Mouse (Mus musculus) kidney, adult 18-20 months (tissue): ENCODE results near the gene Aph1c.
"Not testable (repeated sequence)": the region's sequence is repeated elsewhere in the genome, so short reads cannot be mapped to it uniquely, and the experiment has no call there.

Experiments
- DNase-seq: peaks from one replicate; pipeline ENCODE4 v3.0.0; 2021

Gene Aph1c

DNA sequence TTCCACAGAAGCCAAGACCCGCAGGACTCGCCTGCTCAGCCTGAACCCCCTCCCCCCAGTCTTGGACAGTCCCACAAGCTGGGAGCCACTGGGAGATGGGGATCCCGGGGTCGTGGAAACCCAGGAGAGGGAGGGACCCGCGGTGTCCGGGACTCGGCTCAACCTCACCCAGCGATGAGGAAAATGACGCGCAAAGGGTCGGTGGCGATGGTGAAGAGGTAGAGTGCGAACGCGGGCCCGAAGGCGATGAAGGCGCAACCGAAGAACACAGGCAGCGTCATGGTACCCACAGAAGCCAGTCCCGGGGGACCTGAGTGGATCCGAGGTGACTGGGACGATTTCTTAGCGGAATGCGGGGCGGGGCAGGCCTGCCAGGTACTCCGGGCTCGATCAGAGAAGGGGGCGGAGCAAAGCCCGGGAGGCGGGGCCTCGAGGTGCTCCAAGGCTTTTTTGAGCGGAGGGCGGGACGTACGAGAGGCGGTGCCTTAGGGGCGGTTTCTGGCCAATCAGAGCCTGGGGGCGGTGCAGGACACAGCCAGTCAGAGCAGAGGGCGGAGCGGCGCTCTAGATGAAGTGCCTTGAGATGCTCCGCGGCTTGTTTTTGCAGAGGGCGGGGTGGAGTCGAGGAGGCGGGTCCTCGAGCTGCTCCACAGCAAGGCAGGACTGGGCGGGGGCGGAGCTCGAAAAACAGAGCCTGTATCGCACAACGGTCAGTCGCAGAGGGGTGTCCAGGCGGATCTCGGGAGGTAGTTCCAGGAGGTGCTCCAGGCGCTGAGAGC lies at the start of gene Aph1c:
TSS of gene Aph1c (minus strand) at position 409 of the 779 bp plus-strand sequence.
- peak; percentile 100 for DNase-seq

DNA sequence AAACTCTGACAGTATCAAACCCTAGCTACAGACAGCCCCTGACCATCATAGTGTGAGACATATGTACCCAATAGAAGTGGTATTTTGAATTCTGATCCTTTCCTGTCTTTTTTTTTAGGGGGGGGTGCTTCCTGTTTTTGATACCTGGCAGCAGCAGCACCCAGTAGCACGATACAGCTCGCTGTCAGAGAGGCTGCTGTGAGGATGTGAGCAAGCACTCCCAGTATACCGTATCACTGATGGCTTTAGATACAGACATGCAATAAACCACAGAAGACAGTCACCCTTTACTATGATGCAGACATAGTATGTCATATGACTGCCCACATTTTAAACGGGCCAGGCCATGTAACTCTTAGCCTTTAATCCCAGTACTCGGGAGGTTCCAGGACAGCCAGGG lies 49.0 kb upstream of the Aph1c start:
- DNase-seq: no peak

DNA sequence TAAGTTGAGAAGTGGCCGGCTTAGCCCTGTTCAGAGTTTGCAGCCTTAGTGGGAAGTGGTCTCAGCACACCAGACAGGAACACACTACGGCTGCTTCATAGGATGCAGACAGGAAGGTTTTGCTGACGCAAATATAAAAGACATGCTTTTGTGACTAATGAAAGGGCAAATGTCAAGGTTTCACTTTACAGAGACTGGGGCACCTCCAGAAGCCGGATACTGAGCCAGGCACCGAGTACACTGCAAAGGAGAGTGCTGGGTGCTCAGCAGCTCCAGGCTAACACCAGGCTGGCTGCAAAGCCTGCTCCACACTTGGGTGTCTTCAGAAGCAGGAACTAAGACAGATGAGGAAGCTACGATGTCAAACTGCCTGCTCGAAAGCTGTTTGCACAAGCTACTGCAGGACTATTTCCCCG lies 47.9 kb upstream of the Aph1c start:
- no peak for DNase-seq

DNA sequence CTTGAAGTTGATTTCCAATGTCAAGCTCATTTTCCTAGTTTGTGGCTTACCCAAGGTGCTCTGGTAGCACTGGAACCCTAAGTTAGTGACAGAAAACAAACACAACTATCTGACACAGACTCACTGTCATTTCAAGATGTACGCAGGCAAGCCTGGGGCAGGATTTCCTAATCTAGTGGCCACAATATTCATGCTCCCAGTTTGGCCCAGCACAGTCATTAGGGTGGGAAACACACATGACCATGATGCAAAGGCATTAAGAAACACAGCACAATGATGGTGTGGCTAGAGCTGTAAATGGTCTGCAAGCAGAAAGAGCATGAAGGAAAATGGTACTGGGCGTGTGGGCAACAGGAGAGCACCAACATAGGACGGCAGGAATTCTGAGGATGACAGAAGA lies 47.3 kb upstream of the Aph1c start:
- no peak for DNase-seq

DNA sequence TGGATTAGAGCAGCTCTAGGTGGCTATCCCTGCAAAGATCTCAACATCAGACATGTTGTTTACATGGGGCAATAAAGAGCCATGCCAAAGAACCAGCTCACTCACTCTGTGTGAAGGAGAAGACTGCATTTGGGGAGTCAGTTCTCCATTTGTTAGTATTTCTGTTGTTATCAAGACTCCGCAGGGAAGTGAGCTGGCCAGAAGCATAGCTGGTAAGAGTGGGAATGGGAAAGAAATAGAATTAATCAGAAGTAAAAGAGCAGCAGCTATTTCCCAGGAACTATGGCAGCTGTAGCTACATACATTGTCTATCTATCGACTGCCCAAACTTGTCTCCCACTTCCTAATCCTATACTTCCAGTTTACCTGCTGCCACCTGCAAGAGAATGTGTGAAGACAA lies 46.2 kb upstream of the Aph1c start:
- no peak for DNase-seq

DNA sequence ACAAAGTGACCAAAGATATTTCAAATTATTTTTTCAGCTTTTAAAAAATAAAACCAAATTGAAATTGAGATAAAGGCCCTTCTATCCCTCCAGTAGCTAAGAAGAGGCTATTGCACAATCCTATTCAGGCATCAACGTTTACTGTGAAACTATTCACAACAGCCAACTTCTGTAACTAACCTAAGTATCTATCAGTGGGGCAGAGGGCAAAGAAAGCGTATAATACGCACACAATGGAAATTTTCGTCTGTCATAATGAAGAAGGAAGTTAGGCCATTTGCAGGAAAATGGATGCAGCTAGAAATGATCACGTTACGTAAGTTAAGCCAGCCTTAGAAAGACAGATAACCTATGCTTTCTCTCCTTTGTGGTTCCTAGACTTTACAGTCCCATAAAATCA lies 45.0 kb upstream of the Aph1c start:
- no peak for DNase-seq

DNA sequence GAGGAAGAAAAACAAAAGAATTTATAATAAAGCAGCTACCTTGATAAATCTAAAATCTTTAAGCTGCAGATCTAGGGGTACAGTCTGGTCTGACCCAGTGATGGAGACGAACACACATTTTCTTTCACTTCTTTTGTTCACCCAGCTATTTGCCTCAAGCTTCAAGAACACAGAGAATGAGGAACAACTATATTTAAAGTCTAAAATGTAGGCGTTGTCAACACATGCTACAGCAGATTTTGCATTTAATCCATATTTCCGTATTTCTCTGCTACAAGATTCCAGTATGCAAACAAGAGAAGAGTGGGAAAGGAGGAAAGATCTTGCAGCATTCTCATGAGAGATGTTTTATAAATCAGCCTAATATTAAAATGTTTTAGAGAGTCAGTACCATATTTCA lies 44.4 kb upstream of the Aph1c start:
- no peak for DNase-seq

DNA sequence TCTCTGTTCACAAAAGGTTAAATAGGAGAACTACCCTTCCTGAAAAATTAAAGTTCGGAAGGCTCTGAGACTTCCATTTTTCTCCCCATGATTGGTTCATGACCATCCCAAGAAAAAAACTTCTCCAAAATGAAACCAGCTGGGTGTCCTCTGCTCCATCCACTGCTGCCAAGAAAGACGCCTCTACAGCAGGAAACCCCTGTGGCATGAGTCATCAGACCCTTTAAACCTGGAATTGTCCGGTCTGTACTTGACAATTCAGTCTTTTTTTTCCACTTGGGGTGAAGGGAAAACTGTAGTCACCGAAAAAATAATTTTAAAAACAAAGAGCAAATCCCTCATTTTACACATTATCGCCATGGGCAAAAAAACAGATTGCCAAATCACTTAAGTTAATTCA lies 42.1 kb upstream of the Aph1c start:
- no peak for DNase-seq

DNA sequence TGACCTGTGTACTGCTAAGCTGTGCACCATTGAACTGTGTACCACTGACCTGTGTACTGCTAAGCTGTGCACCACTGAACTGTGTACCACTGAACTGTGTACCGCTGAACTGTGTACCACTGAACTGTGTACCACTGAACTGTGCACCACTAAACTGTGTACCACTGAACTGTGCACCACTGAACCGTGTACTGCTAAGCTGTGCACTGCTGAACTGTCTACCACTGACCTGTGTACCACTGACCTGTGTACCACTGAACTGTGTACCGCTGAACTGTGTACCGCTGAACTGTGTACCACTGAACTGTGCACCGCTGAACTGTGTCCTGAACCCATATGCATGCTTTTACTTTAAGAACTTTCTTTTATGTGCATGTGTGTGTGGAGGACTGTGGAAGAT lies 39.8 kb upstream of the Aph1c start:
- no peak for DNase-seq

DNA sequence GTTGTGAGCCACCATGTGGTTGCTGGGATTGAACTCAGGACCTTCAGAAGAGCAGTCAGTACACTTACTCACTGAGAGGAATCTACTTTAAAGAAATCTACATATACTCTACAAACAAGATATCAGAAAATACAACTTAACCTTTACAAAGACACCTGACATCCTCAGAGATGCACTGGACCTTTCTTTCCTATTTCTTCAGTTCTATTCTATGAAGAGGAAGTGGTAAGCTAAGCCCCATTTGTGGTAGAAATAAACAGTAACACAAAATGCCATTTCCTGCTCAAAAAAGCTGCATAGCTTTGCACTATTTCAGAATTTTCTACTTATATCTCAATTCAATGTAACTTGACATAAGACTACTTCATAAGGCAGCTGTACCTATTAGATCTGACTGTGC lies 39.0 kb upstream of the Aph1c start:
- DNase-seq: no peak

DNA sequence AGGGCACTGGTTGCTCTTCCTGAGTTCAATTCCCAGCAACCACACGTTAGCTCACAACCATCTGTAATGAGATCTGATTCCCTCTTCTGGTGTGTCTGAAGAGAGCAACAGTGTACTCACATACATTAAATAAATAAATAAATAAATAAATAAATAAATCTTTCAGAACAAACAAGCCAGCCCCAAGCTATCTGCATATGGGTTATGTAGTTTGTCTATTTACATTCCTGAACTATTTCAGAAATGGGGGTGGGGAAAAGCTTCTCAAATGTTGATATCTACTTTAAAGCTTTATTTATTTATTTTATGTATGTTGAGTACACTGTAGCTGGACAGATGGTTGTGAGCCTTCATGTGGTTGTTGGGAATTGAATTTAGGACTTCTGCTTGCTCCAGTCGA lies 38.5 kb upstream of the Aph1c start:
- not testable (repeated sequence) for DNase-seq

DNA sequence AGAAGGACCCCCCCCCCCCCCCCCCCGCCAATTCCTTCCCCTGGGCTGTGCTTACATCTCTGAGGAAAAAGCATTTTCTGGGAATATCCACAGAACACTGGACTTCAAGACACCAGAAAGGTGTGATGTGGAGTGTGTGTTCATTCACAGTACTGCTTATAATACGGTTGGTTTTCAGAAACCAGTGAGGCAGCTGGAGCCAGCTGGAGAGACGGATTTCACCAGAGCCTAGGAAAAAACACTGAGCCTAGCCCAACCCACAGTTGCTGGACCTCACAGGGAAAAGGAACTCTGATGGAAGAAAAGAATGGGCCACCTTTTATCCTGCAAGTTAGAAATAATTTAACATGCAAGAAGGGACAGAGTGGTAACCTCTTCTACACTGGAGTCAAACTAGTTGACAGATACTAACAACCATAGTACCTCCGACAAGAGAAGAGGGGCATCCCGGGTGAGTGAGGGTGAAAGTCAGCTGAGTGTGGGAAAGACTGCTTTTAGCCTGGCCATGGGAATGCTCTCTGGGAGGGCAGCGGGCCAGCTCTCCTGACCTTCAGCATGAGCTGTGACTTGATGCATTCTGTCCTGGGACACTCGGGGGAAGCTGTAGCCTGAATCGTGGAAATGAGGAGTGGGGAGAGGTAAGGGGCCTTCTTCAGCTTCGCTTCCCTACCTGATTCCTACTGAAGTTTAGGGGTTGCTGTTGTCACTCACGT lies 37.6 kb upstream of the Aph1c start:
- DNase-seq: peak; percentile 48

DNA sequence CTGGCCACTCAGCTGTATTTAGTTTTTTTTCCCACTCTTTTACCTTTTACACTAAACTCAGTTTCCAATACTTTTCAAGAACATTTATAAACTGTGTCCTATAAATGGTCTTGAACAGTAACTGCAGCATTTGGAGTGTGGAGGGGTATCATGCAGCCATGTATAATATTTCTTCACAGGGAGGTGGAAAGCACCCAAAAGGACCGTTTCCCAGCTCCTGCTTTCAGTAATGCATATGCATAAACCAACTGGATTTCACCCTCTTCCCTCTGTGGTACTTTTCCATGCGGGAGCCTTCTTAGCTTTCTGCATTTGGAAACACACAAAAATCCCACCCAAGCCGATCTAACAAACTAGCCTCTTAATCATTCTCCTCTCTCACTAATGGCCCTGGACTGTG lies 30.2 kb upstream of the Aph1c start:
- no peak for DNase-seq

DNA sequence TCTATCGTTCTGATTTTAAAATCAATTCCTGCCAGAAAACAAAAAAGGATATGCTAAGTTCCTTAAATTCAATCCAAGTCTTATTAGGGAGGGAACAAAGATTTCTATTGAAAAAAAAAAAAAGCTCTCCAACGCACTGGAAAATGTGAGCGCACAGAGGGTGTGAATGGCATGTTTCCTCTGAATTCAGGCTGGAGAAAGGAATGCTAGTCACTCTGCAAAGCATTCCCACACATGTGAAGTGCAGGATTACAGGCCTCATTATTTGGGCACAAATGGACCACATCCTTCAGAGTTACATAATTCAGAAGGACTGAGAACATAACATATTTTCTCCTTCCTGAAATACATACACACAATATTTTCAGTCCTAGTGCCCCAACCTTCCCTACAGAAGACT lies 28.9 kb upstream of the Aph1c start:
- DNase-seq: no peak

DNA sequence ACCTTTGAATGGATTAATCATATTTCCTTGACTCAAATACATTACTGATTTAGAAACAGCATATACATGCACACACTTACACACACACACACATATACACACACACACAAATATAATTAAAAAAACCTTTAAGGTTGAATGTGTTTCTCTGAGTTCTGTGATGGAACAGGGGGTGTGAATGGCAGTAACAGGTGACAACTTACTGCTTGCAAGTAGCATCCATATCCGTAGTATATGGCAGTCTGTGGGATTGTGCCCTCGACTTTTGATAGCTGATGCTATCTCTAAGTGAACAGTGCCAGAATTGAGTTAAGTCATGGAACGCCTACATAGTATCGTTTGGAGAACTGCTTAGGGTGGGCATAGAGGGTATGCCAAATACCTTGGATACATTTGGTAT lies 27.7 kb upstream of the Aph1c start:
- DNase-seq: no peak

DNA sequence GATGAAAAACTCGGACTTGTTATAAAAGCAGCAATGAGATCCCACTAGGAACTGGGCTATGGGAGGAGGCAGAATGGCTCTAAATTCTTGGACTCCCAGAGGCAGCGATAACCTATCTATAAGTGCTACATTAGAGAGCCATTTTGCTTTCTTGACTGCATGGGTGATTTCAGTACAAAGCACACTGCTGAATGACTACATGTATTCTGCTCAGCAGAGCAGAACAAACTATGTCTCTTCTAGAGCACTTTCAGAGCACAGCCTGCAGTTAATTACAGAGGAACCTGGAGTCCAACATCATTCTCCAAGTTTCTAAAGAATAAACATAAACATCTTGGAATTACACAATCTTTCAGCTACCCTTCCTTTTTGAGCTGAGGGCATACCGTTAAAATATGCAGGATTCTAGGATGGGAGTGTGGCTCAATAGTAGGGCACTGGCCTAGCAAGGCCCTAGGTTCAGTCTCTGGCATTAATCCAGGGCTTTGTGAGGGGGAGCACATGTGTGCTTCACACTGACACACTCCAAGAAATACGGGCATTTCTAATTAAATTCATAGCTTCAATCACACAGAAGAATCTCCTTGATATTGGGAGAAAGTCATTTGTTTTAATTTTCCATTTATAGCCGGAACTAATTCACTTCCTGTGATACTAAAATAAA lies 26.7 kb upstream of the Aph1c start:
- no peak for DNase-seq

DNA sequence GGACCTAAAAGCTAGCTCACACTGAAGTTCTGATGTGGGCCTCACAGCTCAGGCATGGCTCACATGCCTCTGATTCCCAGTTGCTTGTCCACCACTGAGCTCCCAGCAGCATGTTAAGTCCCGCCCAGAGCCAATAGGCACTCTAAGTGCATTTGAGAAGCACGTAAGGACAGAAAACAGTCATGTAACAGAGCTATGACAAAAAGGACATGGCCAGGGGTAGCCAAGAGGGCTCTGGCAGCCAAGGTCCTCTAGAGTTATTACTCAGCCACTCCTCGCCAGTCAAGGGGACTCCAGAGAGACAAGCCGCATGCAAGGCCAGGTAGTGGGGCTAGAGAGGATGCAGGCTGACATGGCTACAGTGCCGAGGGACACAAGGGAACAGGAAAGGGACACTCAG lies 25.0 kb upstream of the Aph1c start:
- DNase-seq: no peak

DNA sequence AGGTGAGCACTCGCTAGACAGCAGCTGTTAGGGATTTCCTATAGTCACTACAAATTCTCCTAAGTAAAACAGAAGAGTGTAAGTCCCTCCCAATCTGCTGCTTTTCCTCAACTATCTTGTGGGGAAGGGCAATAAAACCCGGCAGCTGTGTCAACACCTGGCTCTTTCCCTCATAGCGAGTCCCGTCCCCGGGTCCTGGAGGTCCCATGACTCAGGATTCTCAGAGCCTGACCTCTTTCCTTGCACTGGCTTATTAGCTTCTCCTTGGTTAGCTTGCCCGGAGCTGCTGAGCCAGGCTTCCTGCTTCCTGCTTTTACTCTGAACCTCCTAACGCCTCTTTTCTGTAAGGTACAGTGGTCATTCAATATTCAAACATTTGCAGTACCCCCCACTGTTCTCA lies 21.3 kb upstream of the Aph1c start:
- no peak for DNase-seq

DNA sequence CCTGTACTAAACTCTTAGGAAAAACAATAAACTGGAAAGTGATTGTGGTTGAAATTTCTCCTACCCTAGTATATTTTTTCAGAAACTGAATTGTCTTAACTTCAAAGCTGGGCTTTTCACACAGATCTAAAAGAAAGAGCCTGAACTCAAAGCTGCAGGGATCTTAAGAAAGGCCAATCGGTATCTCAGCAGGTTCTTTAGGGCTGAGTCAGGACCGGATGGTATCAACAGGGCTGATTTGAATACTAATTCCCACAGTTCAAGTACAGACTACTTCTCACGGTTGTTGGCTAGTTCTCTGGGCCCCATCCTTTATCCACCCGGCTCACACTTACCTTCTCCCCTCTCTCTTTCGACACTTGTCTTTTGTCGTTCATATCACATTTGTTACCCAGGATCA lies 18.1 kb upstream of the Aph1c start:
- DNase-seq: no peak

DNA sequence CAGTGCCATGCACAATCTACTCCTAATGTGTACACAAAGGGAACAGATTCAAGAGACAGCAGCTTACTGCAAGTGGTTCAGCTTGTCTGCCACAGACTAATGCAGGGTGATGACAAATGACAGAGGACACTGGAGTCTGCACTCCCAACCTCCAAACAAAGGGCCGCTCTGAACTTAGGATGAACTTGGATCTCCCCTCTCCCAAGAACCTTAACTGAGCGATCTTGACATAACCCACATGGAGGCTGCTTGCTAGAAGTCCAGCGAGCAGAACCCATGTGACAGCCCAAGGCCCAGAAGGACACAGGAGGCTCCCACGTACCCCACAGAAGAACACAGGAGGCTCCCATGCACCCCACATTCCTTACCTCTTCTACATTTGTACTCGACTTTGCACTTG lies 16.4 kb upstream of the Aph1c start:
- no peak for DNase-seq

DNA sequence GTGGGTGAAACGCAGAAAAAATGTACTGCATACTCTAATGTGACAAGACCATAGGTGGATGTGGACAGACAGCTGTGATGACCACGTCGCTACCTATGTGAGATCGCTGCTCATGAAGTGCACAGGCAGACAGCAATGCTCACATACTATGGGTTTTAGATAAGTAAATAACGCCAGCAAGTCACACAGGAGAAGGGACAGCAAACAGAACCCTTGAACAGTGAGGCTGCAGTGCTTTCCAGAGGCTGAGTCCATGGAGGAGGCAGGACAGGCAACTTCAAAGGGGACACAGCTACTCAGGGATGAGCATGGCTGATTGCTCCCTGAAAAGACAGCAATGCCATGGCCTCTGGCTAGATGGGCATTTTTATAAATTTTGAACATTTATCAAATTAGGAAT lies 12.3 kb upstream of the Aph1c start:
- no peak for DNase-seq

DNA sequence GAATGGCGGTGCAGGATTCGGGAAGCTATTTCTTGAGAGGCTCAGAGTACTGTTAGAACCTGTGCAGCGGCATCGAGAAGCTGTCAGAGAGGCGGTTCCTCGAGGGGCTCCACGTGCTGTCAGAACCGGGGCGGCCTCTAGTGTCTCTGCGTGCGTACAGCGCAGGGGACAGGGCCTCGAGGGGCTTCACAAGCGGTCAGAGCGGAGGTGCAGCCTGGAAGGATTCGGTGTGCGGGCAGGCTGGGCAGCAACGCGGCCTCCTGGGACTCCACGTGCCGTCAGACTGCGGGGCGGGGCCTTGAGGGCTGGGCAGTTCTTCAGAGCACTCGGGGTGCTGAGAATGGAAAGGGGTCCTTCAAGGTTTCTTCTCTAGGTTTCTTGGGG lies 563 bp upstream of the Aph1c start:
- DNase-seq: no peak

DNA sequence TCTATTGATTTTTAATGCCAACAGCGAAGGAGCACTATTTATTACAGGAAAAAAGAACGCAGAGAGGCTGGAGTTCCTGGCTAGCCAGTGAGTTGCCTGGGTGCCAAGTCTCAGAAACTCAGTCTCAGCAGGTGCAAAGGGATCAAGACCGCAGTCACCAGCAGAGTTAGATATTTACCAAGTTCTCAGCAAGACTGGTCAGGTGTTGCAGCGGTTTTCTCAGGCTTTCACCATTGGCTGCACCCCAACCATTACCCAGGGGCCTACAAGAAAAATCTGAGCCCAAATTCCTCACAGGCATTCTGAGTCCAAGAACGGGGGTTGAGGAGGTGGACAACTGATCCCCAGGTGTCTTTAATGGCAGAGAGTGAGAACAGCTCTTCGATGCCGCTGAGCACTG lies 675 bp downstream of the Aph1c start:
- peak; percentile 66 for DNase-seq

DNA sequence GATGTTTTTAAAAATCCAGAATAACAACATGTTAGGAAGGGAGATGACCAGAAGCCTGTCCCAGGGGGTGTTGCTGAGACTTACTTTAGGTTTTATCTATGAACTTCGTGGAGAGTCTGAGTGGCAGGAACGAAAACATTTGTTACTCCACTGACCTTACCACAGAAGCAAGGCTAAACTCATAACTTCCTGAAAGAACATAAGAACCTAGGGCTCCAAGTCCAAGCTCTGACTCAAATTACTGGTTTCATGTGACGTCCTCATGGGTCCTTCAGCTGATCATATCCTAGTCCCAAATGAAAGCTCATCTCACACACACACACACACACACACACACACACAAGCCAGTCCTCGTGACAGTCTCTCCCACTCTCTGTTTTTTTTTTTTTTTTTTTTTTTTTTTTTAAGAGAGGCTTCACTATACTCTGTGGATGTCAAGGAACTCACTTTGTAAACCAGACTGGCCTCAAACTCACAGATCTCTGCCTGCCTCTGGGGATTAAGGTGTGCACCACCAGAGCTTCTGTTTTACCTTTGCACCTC lies 2.1 kb downstream of the Aph1c start:
- DNase-seq: no peak
